Mouse (Mus musculus): ENCODE measurements at regions not wholly inside any gene's neighbourhood (a gene's known extent, or its start where the extent isn't known, plus 50 kb on each side); places are given as distances from the start of the nearest gene placed in this dataset.

DNA sequence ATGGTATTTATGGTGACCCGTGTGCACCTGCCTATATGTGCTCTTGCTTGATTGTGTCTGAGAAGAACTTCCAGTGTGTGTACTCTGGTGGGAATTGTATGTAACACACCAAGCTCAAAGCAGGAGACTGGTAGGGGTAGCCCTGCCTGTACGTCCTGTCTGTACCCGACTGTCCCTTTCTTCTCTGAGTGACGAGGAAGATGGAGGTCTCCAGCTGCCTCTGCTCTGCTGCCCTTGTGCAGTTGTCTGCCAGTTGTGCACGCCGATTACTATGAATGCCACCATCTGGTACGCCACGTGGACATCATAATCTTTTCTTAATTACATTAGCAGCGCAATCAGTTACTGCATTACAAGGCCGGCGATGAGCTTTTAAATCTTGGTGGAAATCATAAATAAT lies 53.6 kb upstream of the Mvb12b start:
- DNase-seq (ENCODE audit: low read depth) = no peak

DNA sequence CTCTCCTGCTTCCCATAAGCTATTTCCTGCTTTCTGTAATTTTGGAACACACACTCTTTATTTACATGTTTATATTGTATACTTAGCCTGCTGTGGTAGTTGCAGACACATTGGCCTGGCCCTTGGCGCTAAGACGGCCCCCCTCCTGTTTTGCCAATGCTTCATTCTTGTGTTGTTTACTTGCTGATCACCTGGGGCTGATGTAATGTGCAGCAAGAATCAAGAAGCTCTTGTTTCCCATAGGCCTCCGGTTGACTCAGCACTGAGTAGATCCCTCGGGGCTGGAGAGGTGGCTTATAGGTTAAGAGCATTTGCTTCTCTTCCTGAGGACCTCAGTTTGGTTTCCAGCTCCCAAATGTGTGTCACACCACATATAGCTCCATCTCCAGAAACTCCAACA lies 52.1 kb upstream of the Mvb12b start:
- DNase-seq (ENCODE audit: low read depth) = no peak
